Mouse (Mus musculus) midbrain, embryonic 10.5 days (tissue): ENCODE measurements around the gene Ctla2a. TPM values are rescaled to one million over a fixed set of nuclear protein-coding genes. Genes with fewer than 3 reads are reported as not detected.

Experiments
- polyA plus RNA-seq: library from polyadenylated mRNA; unstranded; fragments of >200 nt; fragmentation: Nextera tagmentation; extraction: Ambion mirVana; gene quantifications from 2 replicates; pipeline ENCODE4 v1.2.1, GENCODE M21; 2016

The Ctla2a gene
- polyA plus RNA-seq, 1 experiment from 2014 or later: 13.5 TPM

Other genes starting within 250 kb of the Ctla2a start
- gene BC051665, start 150.3 kb downstream of the Ctla2a start, polyA plus RNA-seq: not detected in 2 replicates
- not detected in 2 replicates for gene Ctsll3, start 133.8 kb downstream of the Ctla2a start, polyA plus RNA-seq
- 0.14 TPM in 1 of 2 replicates, not detected in the other for gene 4930486L24Rik, start 72.2 kb downstream of the Ctla2a start, polyA plus RNA-seq
- not detected in 2 replicates for gene Gm49392, start 39.7 kb downstream of the Ctla2a start, polyA plus RNA-seq
- 1.1 and 1.6 TPM in 2 replicates for gene Ctla2b, start 39.2 kb downstream of the Ctla2a start, polyA plus RNA-seq
- gene Tpbpb, start 31.7 kb downstream of the Ctla2a start, polyA plus RNA-seq: not detected in 2 replicates
- gene Gm49393, start 1.0 kb downstream of the Ctla2a start, polyA plus RNA-seq: not detected in 2 replicates
- 0.70 and 0.79 TPM in 2 replicates for gene Gm49391, start 54 bp downstream of the Ctla2a start, polyA plus RNA-seq
- gene Tpbpa, start 5.4 kb upstream of the Ctla2a start, polyA plus RNA-seq: not detected in 2 replicates
- gene Ctsj, start 69.3 kb upstream of the Ctla2a start, polyA plus RNA-seq: not detected in 2 replicates
- not detected in 2 replicates for gene Ctsq, start 104.0 kb upstream of the Ctla2a start, polyA plus RNA-seq
- not detected in 2 replicates for gene Ctsr, start 227.6 kb upstream of the Ctla2a start, polyA plus RNA-seq